Mouse (Mus musculus): ENCODE measurements around the gene Cdk2ap1.
"Not testable (repeated sequence)": the region's sequence is repeated elsewhere in the genome, so short reads cannot be mapped to it uniquely, and the experiment has no call there.

Gene Cdk2ap1

GRCm38 (mm10) chr5:124362982-124363381 is at the start of gene Cdk2ap1:
Gene Cdk2ap1, minus strand, starts transcription at chr5:124363082.
- not testable (repeated sequence) for DNase-seq (ENCODE audit: low spot score in 2 of 2)

GRCm38 (mm10) chr5:124412163-124412562 is 49.3 kb upstream of the Cdk2ap1 start:
- DNase-seq (ENCODE audit: low spot score in 2 of 2), result no peak

GRCm38 (mm10) chr5:124410808-124411207 is 47.9 kb upstream of the Cdk2ap1 start:
- DNase-seq (ENCODE audit: low spot score in 2 of 2), result no peak

GRCm38 (mm10) chr5:124393726-124394125 is 30.8 kb upstream of the Cdk2ap1 start:
- no peak for DNase-seq (ENCODE audit: low spot score in 2 of 2)

GRCm38 (mm10) chr5:124392412-124392811 is 29.5 kb upstream of the Cdk2ap1 start:
- DNase-seq (ENCODE audit: low spot score in 2 of 2), result no peak

GRCm38 (mm10) chr5:124387932-124388331 is 25.1 kb upstream of the Cdk2ap1 start:
- DNase-seq (ENCODE audit: low spot score in 2 of 2), result no peak

- no peak for DNase-seq (ENCODE audit: low spot score in 2 of 2)
Measured at GRCm38 (mm10) chr5:124380121-124380520, 17.2 kb upstream of the Cdk2ap1 start.

GRCm38 (mm10) chr5:124377149-124377548 is 14.3 kb upstream of the Cdk2ap1 start:
- DNase-seq (ENCODE audit: low spot score in 2 of 2), result no peak

GRCm38 (mm10) chr5:124376401-124376800 is 13.5 kb upstream of the Cdk2ap1 start:
- no peak for DNase-seq (ENCODE audit: low spot score in 2 of 2)

GRCm38 (mm10) chr5:124374298-124374697 is 11.4 kb upstream of the Cdk2ap1 start:
- DNase-seq (ENCODE audit: low spot score in 2 of 2), result no peak

GRCm38 (mm10) chr5:124366721-124367120 is 3.8 kb upstream of the Cdk2ap1 start:
- no peak for DNase-seq (ENCODE audit: low spot score in 2 of 2)

GRCm38 (mm10) chr5:124365754-124366153 is 2.9 kb upstream of the Cdk2ap1 start:
- DNase-seq (ENCODE audit: low spot score in 2 of 2), result no peak

GRCm38 (mm10) chr5:124364173-124364918 is 1.5 kb upstream of the Cdk2ap1 start:
- DNase-seq (ENCODE audit: low spot score in 2 of 2), result no peak

GRCm38 (mm10) chr5:124359641-124360040 is 3.2 kb downstream of the Cdk2ap1 start:
- DNase-seq (ENCODE audit: low spot score in 2 of 2), result no peak

- DNase-seq (ENCODE audit: low spot score in 2 of 2), result no peak
Measured at GRCm38 (mm10) chr5:124356695-124357094, 6.2 kb downstream of the Cdk2ap1 start.

GRCm38 (mm10) chr5:124355425-124355959 is 7.4 kb downstream of the Cdk2ap1 start:
- DNase-seq (ENCODE audit: low spot score in 2 of 2), result no peak

- DNase-seq (ENCODE audit: low spot score in 2 of 2), result peak in 1 of 2 experiments; percentile 43
Measured at GRCm38 (mm10) chr5:124354574-124355424, 8.1 kb downstream of the Cdk2ap1 start.

GRCm38 (mm10) chr5:124353726-124354547 is 8.9 kb downstream of the Cdk2ap1 start:
- peak; percentile 44 to 74 for DNase-seq (ENCODE audit: low spot score in 2 of 2)

GRCm38 (mm10) chr5:124353011-124353725 is 9.7 kb downstream of the Cdk2ap1 start:
- peak; percentile 61 to 66 for DNase-seq (ENCODE audit: low spot score in 2 of 2)

GRCm38 (mm10) chr5:124352141-124352920 is 10.6 kb downstream of the Cdk2ap1 start:
- peak; percentile 78 to 82 for DNase-seq (ENCODE audit: low spot score in 2 of 2)

All from urinary bladder, postnatal 4 days (tissue).